Mouse (Mus musculus) 416B (cell line): ENCODE results near the gene Def6.
A peak's percentile ranks its signal among the peaks of the same experiment; 100 is the strongest.
"Not testable (repeated sequence)": the region's sequence is repeated elsewhere in the genome, so short reads cannot be mapped to it uniquely, and the experiment has no call there.

Source experiments
- DNase-seq: peaks from one replicate; pipeline ENCODE4 v3.0.0; 2011; ENCODE audit warnings: low read depth

Gene Def6

DNA sequence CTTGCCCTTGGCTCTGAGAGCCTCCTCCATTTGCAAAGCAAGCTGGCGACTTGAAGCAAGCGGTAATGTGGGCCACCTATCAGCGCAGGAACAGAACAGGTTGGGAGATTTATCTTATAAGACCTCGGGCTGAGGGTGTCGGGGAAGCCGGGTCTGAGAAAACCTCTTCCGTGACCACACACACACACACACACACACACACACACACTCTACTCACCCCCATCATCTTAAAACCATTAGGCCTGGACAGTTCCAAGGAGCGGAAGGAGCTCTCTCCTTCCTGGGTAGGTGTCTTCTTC lies 685 bp downstream of the Def6 start:
- no peak for DNase-seq

DNA sequence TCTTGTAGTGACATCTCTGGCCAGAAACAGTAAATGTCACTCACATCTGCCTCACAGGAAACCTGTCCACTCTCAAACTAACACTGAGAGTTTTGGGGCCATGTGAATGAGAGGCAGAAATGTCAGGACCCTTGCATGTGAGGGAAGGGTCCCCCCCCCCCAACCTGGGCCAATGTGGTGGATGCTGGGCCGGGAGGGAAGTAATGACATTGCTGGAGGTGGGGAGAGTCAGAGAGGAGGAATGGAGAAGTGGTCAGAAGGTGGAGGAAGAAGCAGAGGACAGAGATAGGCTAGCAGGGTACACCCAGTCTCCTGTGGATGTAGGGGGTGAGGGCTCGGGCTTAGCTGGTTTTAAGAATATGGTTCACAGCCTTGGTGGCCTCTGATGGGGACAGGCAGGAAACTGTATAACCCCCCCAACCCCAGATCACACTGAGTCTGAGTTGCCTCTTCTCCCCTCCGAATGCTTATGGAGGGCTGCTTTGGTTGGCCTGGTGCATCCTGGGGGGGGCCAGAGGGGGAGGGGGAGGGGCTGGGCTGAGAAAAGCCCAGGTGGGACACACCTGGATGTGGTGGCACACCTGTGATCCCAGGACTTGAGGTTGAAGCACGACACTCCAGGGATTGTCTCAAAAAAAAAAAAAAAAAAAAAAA lies 2.0 kb downstream of the Def6 start:
- DNase-seq: peak; percentile 71

- DNase-seq: peak; percentile 93
Measured at GRCm38 (mm10) chr17:28211921-28212341, 4.4 kb downstream of the Def6 start.

DNA sequence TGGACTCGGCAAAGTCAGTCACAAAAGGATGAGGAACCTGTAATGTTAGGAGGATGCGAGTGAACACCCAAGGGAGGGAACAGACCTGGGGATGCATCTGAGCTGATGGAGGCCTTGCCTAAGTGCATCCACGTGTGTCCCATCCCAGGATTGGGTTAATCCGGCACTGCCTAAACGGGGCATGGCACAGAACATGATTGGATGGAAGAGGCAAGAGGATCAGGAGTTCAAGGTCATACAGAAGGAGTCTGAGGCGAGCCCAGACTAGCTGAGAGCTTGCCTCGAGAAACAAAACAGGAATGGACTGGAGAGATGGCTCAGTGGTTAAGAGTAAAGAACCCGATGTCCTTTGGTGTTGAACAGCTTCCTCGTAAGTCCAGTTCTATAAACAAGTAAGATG lies 4.8 kb downstream of the Def6 start:
- DNase-seq: no peak

DNA sequence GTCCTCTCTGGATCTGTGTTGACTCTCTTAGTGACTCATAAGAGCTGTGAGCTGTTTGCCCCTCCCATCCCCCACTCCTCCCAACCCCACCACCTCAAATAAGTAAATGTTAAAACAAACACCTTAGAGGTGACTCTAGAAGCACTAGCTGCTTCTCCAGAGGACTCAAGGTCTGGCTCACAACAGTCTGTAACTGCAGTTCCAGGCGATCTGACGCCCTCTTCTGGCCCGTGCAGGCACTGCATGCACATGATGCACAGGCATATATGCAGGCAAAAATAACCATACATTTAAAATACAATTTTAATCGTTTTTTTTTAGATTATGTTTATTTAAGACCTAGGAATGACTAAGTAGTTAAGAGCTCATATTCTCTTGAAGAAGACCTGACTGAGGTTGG lies 5.7 kb downstream of the Def6 start:
- peak; percentile 61 for DNase-seq

DNA sequence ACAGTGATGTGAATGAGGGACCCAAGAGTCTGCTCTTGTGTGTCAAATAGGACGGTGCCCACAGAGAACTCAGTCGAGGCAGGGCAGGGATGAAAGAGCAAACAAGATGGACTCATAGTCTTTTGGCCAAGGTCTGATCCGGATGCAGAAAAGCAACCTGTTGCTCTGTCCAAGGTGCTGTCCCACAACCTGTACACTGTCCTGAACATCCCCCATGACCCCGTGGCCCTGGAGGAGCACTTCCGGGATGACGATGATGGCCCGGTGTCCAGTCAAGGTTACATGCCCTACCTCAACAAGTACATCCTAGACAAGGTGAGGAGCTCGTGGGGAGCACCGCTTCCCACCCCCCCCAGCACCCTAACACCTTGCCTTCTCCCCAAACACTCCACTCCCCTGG lies 9.2 kb downstream of the Def6 start:
- no peak for DNase-seq

- DNase-seq: peak; percentile 90
Measured at GRCm38 (mm10) chr17:28217721-28218649, 10.4 kb downstream of the Def6 start.

- DNase-seq: not testable (repeated sequence)
Measured at GRCm38 (mm10) chr17:28222463-28222862, 14.9 kb downstream of the Def6 start.

GRCm38 (mm10) chr17:28223561-28224391 lies 16.2 kb downstream of the Def6 start:
- peak; percentile 94 for DNase-seq

DNA sequence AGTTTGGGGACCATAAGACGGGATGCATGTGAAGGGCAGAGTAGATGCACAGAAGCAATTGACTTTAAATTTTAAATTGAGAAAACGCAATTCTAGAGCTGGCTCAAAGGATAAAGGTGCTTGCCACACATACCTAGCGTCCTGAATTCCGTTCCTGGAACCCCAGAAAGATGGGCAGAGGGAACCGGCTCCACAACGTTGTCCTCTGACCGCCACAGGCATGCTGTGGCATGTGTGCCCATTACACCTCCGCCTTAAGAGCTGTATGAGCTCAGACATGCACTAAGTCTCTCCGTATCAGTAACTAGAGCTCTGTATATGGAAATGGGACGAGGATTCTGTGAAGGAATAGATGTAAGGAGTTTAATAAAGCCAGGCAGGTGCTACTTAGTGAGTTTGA lies 17.0 kb downstream of the Def6 start:
- no peak for DNase-seq

- DNase-seq: peak; percentile 54
Measured at GRCm38 (mm10) chr17:28226014-28226413, 18.4 kb downstream of the Def6 start.

GRCm38 (mm10) chr17:28230486-28230885 lies 22.9 kb downstream of the Def6 start:
- no peak for DNase-seq

DNA sequence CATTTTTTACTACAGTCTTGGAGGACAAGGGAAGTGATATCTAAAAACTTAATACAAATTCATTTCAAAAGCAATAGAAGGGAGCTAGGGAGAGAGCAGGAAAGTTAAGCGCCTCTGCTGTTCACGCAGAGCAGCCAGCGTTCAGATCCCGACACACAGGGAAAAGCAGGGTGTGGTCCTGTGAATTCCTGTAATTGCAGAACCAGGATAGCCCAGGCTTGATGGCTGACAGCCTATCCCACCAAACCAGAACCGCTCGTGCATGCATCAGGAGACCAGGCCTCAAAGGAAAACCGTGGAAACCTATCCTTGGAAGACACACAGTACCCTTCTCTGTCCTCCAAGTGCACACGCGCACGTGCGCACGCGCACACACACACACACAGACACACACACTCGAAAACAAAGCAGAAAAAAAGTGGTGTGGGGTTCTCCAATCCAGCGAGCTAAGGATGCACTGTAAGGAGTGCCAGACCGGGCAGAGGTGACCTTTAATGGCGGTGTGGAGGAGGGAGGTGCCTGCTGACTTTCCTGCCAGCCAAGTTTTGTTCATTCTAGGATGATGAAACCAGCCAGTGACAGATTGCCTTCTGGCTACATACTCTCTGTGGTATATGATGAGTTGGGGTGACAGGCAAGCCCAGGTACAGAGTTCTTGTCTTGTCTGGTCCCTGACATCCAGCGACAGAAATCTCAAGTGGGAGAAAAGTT lies 23.6 kb downstream of the Def6 start:
- DNase-seq: no peak

DNA sequence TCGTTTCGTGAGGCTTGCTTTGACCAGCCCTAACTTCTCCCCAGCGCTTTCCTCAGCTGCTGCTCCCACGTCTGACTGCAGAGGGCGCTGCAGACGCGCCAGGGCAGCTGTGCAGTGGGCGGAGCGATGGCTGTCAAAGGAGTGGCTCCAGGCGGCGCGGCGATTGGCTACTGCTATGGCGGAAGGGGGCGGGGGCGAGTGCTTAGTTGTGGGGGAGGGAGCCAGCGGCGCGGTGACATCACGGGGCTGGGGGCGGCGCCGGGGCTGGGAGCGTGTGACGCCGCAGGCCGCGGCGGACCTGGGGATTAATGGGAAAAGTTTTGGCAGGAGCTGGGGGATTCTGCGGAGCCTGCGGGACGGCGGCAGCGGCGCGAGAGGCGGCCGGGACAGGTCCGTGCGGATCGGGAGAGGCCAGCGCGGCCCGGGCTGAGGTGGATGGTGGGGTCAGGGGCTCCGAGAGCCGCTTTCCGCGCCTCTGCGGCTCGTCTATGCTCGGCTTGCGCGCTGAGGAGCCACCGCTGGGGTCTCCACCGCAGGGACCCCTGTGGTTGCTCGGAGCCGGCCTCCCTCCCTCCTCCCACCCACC lies 25.0 kb downstream of the Def6 start, which contains the start of gene Ppard:
Gene Ppard, plus strand, starts transcription at position 226 of the 586 bp plus-strand sequence.
- peak; percentile 96 for DNase-seq

DNA sequence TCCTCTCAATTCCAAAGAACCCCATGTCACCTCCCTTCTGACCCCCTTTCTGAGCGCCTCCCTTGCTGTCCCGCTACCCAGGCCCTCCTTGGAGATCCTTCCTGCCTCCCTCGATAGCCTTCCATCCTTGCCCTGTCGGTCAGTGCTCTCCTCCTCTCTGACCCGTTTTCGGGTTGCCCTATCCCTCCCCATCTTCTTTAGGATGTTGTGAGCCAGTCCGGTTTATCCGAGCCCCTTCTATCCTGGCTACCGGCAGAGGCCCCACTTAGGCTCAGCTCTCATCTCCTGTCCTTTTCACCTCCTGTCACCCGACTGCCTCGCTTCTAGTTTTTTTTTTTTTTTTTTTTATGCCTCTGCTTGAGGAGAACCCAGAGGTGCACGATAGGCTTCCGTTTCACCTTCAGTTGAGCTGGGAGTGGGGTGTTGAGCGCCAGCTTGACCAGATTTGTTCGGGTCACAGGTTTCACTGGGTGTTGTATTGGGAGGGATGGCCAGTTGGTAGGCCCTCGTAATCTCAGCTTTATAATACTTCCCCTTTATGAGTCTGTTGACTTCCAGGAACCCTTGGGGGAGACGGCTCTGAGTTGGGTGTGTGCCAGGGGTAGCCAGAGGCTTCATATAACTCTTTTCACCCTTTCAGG lies 25.6 kb downstream of the Def6 start:
- peak; percentile 82 for DNase-seq

GRCm38 (mm10) chr17:28234641-28235040 lies 27.1 kb downstream of the Def6 start:
- no peak for DNase-seq

GRCm38 (mm10) chr17:28235982-28236635 lies 28.5 kb downstream of the Def6 start:
- DNase-seq: no peak

DNA sequence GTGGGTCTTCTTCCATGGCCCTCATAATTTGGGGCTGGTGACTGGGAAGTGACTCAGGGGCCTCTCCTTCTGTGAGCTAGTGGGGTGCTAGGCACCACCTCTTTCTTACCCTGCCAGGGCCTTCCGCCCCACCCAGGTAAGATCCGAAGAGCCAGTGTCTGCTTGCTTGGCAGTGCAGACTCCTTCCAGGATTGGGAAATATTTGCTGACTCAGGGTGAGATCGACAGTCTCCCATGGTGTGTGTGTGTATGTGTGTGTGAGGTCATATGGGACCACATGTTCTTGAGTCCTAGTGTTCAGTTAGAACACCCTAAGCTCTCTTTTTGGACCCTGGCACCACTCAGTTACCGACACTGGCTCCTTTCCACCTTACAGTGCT lies 29.0 kb downstream of the Def6 start:
- DNase-seq: no peak

- no peak for DNase-seq
Measured at GRCm38 (mm10) chr17:28237362-28237761, 29.8 kb downstream of the Def6 start.

GRCm38 (mm10) chr17:28237874-28238273 lies 30.3 kb downstream of the Def6 start:
- no peak for DNase-seq
